Mouse (Mus musculus): ENCODE measurements at regions not wholly inside any gene's neighbourhood (a gene's known extent, or its start where the extent isn't known, plus 50 kb on each side); places are given as distances from the start of the nearest gene placed in this dataset.

GRCm38 (mm10) chr17:7565771-7566170 is 180.5 kb upstream of the Unc93a2 start:
- TF ChIP-seq POLR2A (IDR thresholded peaks at IDR 0.05; ENCODE audit: control insufficient read depth, extremely low read depth, insufficient read depth, low read length, poor library complexity), result no peak
- TF ChIP-seq CTCF (IDR thresholded peaks at IDR 0.05; ENCODE audit: borderline replicate concordance, control insufficient read depth, extremely low read depth, insufficient read depth, low read length, poor library complexity), result no peak

Measured in thymus, adult 2 months (tissue).